Mouse (Mus musculus) liver, adult 2 months (tissue): ENCODE results near the gene Grik3.

Experiments
- CTCF ChIP-seq: fragments of 200-500 bp; IDR thresholded peaks from 2 replicates; pipeline ENCODE4 v1.5.1; 2011; ENCODE audit warnings: low read depth, low read length, control low read depth
- POLR2A ChIP-seq: fragments of 200-500 bp; IDR thresholded peaks from 2 replicates; pipeline ENCODE4 v1.6.1; 2011; ENCODE audit warnings: low read length, control low read depth; ENCODE audit not compliant: insufficient read depth; ENCODE audit errors: extremely low read depth

GRCm38 (mm10) chr4:125745902-125746301, 255.4 kb downstream of the Grik3 start:
- no peak for TF ChIP-seq CTCF
- TF ChIP-seq POLR2A: no peak
